Mouse (Mus musculus) left cerebral cortex, adult 6 months (tissue): ENCODE measurements around the gene Nxn. TPM values are rescaled to one million over a fixed set of nuclear protein-coding genes. Genes with fewer than 3 reads are reported as not detected.

Experiments used
- long read RNA-seq, 2 experiments: library from polyadenylated mRNA; unstranded; transcript quantifications; one replicate each; pipeline ENCODE4 v2.0.0; 2019 to 2020
- polyA plus RNA-seq: library from polyadenylated mRNA; unstranded; fragments of <200 nt; fragmentation: Nextera tagmentation; gene quantifications from 2 replicates; pipeline ENCODE4 v1.2.3, GENCODE M21; 2021

The Nxn gene
- polyA plus RNA-seq = 1.9 and 2.4 TPM in 2 replicates
- long read RNA-seq, experiment 1, partial matches to known transcripts = 2 of 7 reads
- long read RNA-seq, experiment 1, other reads (novel, unspliced or antisense) = 5 of 7 reads
- long read RNA-seq, experiment 2, partial matches to known transcripts = 3 of 5 reads
- long read RNA-seq, experiment 2, other reads (novel, unspliced or antisense) = 1 of 5 reads

DNA sequence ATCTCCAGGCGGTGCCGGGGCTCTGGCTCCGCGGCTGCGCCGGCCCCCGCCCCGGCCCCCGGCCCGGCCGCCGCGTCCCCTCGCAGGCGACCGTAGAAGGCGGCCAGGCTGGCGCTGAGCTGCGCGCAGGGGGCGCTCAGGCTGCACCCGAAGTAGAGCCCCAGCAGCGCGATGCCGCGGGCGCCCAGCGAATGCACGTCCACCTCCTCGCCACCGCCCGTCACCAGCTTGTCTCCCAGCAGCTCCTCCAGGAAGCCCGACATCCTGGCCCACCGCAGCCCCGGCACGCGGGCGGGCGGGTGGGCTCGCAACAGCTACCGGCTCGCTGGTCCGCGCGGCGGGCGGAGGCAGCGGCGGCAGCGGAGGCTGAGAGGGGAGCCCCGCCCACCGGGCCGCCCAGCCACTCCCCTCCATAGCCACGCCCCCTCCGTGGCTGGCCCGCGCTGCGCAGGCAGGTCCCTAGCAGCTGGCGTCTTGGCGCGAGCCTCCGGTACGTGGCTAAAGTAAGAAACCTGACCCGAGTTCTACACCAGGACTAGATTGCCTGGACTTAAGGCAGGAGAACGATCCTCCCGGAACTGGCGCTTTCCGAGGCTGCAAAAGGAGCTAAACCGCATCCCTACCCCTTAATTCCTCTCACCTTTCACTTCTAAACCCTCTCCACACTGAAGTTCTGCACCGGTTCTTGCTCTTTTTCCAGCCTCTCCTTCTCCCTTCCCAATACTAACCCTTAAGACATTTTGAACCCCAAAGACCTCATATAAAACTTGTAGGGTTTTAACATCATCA is at the start of gene Nxn:
Nxn (minus strand) TSS at position 343 of the 789 bp plus-strand sequence.

GRCm38 (mm10) chr11:76406702-76407583 is 8.0 kb upstream of the Nxn start, which contains the start of gene Timm22:
Timm22 (plus strand) TSS chr11:76406952.

GRCm38 (mm10) chr11:76242901-76243810 is 155.8 kb downstream of the Nxn start, which contains the start of the genes Mrm3 and Glod4:
Mrm3 (plus strand) TSS chr11:76243715.
Glod4 (minus strand) TSS chr11:76243725.

GRCm38 (mm10) chr11:76217390-76217800 is 181.5 kb downstream of the Nxn start, which contains the start of the genes Dbil5 and Gemin4:
Dbil5 (plus strand) TSS chr11:76217608.
Gemin4 (minus strand) TSS chr11:76217664.

Other genes with a start within 250 kb of the Nxn start
- 52.9 and 56.8 TPM in 2 replicates for gene Vps53, start 219.5 kb downstream of the Nxn start, polyA plus RNA-seq
- gene Fam57a, start 219.5 kb downstream of the Nxn start, polyA plus RNA-seq = 12.6 and 15.7 TPM in 2 replicates
- 1.2 and 2.3 TPM in 2 replicates for gene Dbil5, start 181.5 kb downstream of the Nxn start, polyA plus RNA-seq
- gene Gemin4, start 181.5 kb downstream of the Nxn start, polyA plus RNA-seq = 6.8 and 7.1 TPM in 2 replicates
- 17.3 and 21.4 TPM in 2 replicates for gene Mrm3, start 155.4 kb downstream of the Nxn start, polyA plus RNA-seq
- 110 and 123 TPM in 2 replicates for gene Glod4, start 155.4 kb downstream of the Nxn start, polyA plus RNA-seq
- gene Timm22, start 7.8 kb upstream of the Nxn start, polyA plus RNA-seq = 30.2 and 51.9 TPM in 2 replicates
- 88.4 and 95.9 TPM in 2 replicates for gene Abr, start 223.2 kb upstream of the Nxn start, polyA plus RNA-seq